Mouse (Mus musculus) liver, embryonic 15.5 days (tissue): ENCODE data around the gene Ppp1r37. TPM values are rescaled to one million over a fixed set of nuclear protein-coding genes. Genes with fewer than 3 reads are reported as not detected.

ENCODE experiments used
- ATAC-seq: fragments of 200-750 bp; cut with Nextera tagmentation; 2 replicates; pipeline ENCODE4 v1.8.0; 2017; ENCODE audit warnings: moderate number of reproducible peaks, mild to moderate bottlenecking, moderate library complexity; ENCODE audit not compliant: insufficient read depth
- H3K27ac ChIP-seq: fragments of 300-500 bp; sonication (generic); replicated peaks from 2 replicates; pipeline ENCODE4 v1.5.1; 2015; ENCODE audit warnings: mild to moderate bottlenecking, inconsistent platforms
- H3K27me3 ChIP-seq: fragments of 300-500 bp; sonication (generic); 2 replicates; pipeline ENCODE4 v1.6.1; 2015; ENCODE audit warnings: mild to moderate bottlenecking, inconsistent platforms
- H3K36me3 ChIP-seq: fragments of 300-500 bp; sonication (generic); replicated peaks from 2 replicates; pipeline ENCODE4 v1.6.1; 2015; ENCODE audit warnings: moderate library complexity, mild to moderate bottlenecking, inconsistent platforms
- H3K4me1 ChIP-seq: fragments of 300-500 bp; sonication (generic); replicated peaks from 2 replicates; pipeline ENCODE4 v1.6.1; 2015; ENCODE audit warnings: inconsistent platforms
- H3K4me2 ChIP-seq: fragments of 300-500 bp; sonication (generic); 2 replicates; pipeline ENCODE4 v1.6.1; 2015; ENCODE audit warnings: moderate library complexity, mild to moderate bottlenecking, inconsistent platforms
- H3K4me3 ChIP-seq: fragments of 300-500 bp; sonication (generic); replicated peaks from 2 replicates; pipeline ENCODE4 v1.5.1; 2015; ENCODE audit warnings: mild to moderate bottlenecking, inconsistent platforms
- H3K9ac ChIP-seq: fragments of 300-500 bp; sonication (generic); 2 replicates; pipeline ENCODE4 v1.6.1; 2015; ENCODE audit warnings: moderate library complexity, mild to moderate bottlenecking, inconsistent platforms
- H3K9me3 ChIP-seq: fragments of 300-500 bp; sonication (generic); replicated peaks from 2 replicates; pipeline ENCODE4 v1.6.1; 2016; ENCODE audit warnings: inconsistent platforms
- WGBS: fragments of 180-500 bp; shearing (Covaris S2); methylation state at CpG from one replicate; pipeline ENCODE4 v1.1.7; 2015; ENCODE audit warnings: mixed read lengths; ENCODE audit not compliant: insufficient replicate concordance; 5-methylcytosine and 5-hydroxymethylcytosine counted together
- polyA plus RNA-seq: library from polyadenylated mRNA; unstranded; fragments of >200 nt; fragmentation: Nextera tagmentation; extraction: Ambion mirVana; gene quantifications from 2 replicates; pipeline ENCODE4 v1.2.1, GENCODE M21; 2015

The Ppp1r37 gene
- polyA plus RNA-seq, 1 experiment from 2014 or later = 10.2 TPM

DNA sequence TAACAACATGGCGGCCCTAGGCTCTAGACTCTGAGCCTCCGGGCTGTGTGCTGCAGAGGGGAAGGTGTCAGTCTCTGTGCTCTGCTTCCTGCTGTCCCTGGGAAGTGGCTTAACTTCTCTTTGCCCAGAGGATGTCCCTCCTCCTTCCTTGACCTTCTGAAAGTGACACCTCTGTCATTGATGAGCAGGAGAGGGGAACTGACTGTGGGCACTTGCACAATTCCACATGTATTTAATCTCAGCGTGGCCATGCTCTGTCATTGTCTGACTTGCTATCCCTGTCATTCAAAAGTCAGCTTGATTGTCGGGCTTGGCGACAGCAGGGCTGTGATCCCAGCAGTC is 66.7 kb downstream of the Ppp1r37 start:
- peak; percentile 14; the same call in 1 of the 2 replicates for ATAC-seq
- H3K4me3 ChIP-seq = no peak overlapping the region
- 56% methylated on average over 5 of the region's 5 CpGs for WGBS
- H3K4me1 ChIP-seq = peaks cover 31% of the 10 kb centered on the region
- H3K36me3 ChIP-seq = no peaks in the 10 kb centered on the region
- no peak overlapping the region for H3K9ac ChIP-seq
- peaks cover 12% of the 10 kb centered on the region; the same call in 1 of the 2 replicates for H3K27me3 ChIP-seq
- no peaks in the 10 kb centered on the region for H3K9me3 ChIP-seq
- H3K27ac ChIP-seq = no peak overlapping the region
- no peak overlapping the region for H3K4me2 ChIP-seq

DNA sequence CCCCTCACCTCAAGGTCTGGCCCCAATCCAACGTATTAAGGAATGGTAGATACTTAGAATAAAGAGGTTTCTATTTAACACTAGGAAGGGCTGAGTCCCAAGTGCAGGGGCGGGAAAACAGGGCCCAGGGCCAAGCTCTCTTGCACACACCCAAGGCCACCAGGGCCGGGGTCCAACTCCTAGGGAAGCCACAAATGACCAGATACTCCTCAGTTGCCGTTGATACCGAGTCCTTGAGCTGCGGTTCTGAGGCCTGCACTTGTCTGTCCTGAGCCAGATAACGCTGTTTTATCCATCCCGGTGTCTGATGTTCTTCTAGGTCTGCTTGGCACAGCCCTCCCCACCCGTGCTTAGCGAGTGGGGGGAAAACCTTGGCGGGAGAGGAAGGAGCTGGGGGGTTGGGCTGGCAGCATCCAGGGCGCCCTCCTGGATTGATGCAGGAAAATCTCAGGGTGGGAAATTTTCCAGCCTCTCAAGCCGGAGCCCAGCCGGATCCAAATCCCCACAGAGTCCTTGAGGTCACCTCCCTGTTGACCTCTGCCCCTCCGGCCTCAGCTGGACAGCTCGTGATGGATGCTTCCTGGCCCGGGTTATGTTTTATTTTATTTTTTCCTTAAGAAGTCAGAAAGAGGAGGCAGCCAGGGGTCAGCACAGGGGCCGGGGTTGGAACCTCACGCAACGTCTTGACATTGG is 67.2 kb downstream of the Ppp1r37 start:
- Histone ChIP-seq H3K4me2 (no peak overlapping the region), H3K9ac (no peak overlapping the region), H3K27me3 (peaks cover 12% of the 10 kb centered on the region; the same call in 1 of the 2 replicates), H3K27ac (no peak overlapping the region), H3K9me3 (no peaks in the 10 kb centered on the region), H3K4me3 (no peak overlapping the region), H3K4me1 (peaks cover 31% of the 10 kb centered on the region), H3K36me3 (no peaks in the 10 kb centered on the region)
- ATAC-seq = peak; percentile 36; the same call in 1 of the 2 replicates
- 59% methylated on average over 20 of the region's 20 CpGs for WGBS

DNA sequence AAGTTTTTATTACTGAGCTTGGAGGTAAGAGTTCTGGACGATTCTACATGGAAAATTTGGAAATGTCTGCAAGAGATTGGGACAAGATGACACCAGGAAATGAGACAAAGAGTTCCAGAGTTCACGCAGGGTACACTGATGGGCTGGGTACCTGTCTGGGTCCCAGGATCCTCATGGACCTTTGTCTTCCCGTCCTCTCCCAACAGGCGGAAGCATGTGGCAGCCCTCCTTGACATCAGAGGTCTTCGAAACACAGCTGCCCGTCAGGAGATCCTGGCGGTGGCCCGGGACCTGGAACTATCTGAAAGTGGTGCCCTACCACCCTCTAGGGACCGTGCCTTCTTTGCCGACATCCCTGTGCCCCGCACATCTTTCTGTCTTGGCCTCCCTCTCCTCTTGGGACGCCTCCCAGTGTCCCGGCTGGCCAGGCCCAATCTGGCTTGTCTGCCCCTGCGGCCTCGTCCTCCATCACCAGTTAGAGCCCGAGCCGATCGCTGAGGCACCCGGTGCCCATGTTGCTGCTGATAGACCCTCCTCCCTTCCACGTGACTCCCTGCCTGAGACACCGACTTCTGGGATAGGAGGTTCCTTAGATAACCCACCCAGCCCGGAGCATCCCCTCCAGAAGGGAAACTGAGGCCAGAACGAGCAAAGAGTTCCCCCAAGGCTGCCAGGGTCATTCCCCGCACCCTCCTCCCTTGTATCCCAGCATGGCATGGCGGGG is 68.0 kb downstream of the Ppp1r37 start:
- ATAC-seq = no peak
- Histone ChIP-seq H3K4me1 (peaks cover 26% of the 10 kb centered on the region), H3K9ac (no peak overlapping the region), H3K9me3 (no peaks in the 10 kb centered on the region), H3K27ac (no peak overlapping the region), H3K4me2 (no peak overlapping the region), H3K27me3 (peaks cover 13% of the 10 kb centered on the region), H3K4me3 (no peak overlapping the region), H3K36me3 (no peaks in the 10 kb centered on the region)
- 75% methylated on average over 25 of the region's 25 CpGs for WGBS

DNA sequence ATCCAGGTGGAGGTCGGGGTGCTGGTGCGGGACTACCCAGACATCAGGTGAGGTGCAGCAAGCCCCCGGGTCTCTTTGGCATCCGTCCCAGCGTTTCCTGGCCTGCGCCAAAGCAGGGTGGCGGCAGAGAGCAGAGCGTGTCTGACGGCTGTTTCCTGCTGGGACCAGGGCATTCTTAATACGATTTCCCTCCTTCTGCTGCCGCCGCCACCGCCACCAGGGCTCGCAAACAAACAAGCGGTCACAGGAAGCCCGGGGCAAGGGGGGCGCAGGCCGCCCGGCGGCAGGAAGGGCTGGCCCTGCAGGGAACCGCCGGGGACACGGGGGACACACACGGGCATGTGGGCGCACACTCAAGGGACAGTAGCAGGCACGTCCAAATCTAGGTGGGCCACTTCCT is 71.1 kb downstream of the Ppp1r37 start:
- no peaks in the 10 kb centered on the region for H3K9me3 ChIP-seq
- WGBS = 20% methylated on average over 26 of the region's 26 CpGs
- no peak overlapping the region for H3K27ac ChIP-seq
- no peak for ATAC-seq
- H3K4me3 ChIP-seq = no peak overlapping the region
- no peak overlapping the region for H3K9ac ChIP-seq
- H3K4me1 ChIP-seq = peaks cover 20% of the 10 kb centered on the region
- H3K27me3 ChIP-seq = peaks cover 31% of the 10 kb centered on the region
- no peaks in the 10 kb centered on the region for H3K36me3 ChIP-seq
- peak overlapping the region; percentile 23; the same call in 1 of the 2 replicates for H3K4me2 ChIP-seq

DNA sequence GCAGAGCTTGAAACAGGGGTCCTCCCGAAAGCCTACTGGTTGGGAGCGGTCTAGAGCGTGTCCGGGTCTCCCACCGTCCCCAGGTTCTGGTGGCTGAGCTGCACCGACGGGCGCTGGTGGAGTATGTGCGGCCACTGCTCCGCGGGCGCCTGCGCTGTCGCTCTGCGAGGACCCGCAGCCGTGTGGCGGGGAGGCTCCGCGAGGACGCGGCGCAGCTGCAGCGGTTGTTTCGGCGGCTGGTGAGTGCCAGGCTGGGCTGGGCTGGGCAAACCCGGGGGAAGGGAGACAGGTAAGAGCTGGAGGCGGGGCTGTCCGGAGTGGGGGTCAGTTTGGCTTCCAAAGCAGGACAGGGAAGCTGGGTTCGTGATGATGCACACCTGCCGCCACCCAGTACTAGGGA is 73.4 kb downstream of the Ppp1r37 start:
- no peak overlapping the region for H3K4me3 ChIP-seq
- H3K4me2 ChIP-seq = no peak overlapping the region
- H3K27ac ChIP-seq = no peak overlapping the region
- 0 out of 2 replicates have a peak, but pooled peaks cover 6% of the 10 kb centered on the region for H3K4me1 ChIP-seq
- H3K9me3 ChIP-seq = no peaks in the 10 kb centered on the region
- 71% methylated on average over 31 of the region's 31 CpGs for WGBS
- H3K27me3 ChIP-seq = peaks cover 31% of the 10 kb centered on the region
- no peaks in the 10 kb centered on the region for H3K36me3 ChIP-seq
- no peak for ATAC-seq
- no peak overlapping the region for H3K9ac ChIP-seq

DNA sequence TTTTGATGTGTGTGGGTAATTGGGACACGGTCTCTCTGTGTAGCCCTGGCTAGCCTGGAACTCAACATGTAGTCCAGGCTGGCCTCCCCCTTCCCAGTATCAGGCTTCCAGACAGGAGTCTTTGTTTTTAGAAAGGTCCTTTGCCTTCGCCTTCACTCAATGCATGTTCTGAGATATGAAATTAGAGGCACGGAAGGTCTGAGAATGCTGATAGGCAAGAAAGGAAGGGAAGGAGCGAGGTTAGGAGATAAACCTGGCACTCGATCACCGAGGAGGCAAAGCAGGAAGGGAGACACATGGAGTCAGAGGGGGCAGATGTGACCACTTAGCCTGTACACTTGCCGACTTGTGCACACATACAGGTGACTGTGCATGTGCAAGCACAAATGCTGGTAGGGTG is 76.3 kb downstream of the Ppp1r37 start:
- H3K4me2 ChIP-seq = no peak overlapping the region
- H3K9me3 ChIP-seq = no peaks in the 10 kb centered on the region
- 36% methylated on average over 7 of the region's 7 CpGs for WGBS
- no peaks in the 10 kb centered on the region for H3K36me3 ChIP-seq
- H3K27me3 ChIP-seq = peaks cover 23% of the 10 kb centered on the region
- 0 out of 2 replicates have a peak, but pooled peaks cover under 1% of the 10 kb centered on the region for H3K4me1 ChIP-seq
- no peak overlapping the region for H3K9ac ChIP-seq
- ATAC-seq = no peak
- no peak overlapping the region for H3K4me3 ChIP-seq
- no peak overlapping the region for H3K27ac ChIP-seq

DNA sequence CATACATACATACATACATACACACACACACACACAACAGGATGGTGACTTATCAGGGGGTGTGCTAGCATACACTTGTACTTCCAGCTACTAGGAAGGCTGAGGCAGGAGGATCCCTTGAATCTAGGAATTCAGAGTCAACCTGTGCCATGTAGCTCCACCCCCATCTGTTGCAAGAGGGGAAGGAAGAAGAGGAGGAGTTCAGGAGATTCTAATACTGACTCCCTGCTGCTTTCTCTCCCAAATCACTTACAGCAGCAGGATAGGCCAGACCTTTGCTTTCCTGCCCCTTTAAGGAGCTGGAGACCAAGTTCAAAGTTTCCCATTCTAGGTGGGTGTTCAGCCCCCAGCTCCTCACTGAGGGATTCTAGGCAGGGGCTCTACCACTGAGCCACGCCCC is 77.4 kb downstream of the Ppp1r37 start:
- Histone ChIP-seq H3K27me3 (peaks cover 19% of the 10 kb centered on the region), H3K4me1 (no peaks in the 10 kb centered on the region), H3K9ac (no peak overlapping the region), H3K4me3 (no peak overlapping the region), H3K4me2 (no peak overlapping the region), H3K27ac (no peak overlapping the region), H3K9me3 (no peaks in the 10 kb centered on the region), H3K36me3 (no peaks in the 10 kb centered on the region)
- no peak for ATAC-seq
- 78% methylated on average over 1 of the region's 1 CpGs for WGBS

DNA sequence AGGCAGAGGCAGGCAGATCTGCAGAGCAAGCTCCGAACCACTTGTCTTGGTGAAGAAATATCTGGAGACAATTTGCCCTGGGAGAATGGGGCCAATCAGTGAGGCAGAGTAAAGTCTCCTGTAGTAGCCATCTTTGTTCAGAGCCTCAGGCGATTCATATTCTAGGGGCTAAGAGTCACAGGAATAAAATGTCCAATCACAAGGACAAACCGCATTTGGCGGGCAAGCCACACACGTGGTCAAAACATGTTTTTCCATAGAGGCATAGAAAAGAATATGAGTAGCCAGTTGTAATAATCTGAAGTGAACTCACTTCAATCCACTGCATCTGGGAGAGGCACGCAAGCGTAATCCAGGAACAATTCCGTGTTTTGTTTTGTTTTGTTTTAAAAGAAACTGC is 79.6 kb downstream of the Ppp1r37 start:
- no peaks in the 10 kb centered on the region for H3K36me3 ChIP-seq

More for the DNA sequence above, 79.6 kb downstream of the Ppp1r37 start:
- Histone ChIP-seq H3K27ac (no peak overlapping the region), H3K4me3 (no peak overlapping the region), H3K4me2 (no peak overlapping the region), H3K4me1 (no peaks in the 10 kb centered on the region), H3K9me3 (no peaks in the 10 kb centered on the region), H3K9ac (no peak overlapping the region), H3K27me3 (0 out of 2 replicates have a peak, but pooled peaks cover 2% of the 10 kb centered on the region)
- ATAC-seq = no peak
- 73% methylated on average over 8 of the region's 8 CpGs for WGBS

Other genes starting within 250 kb of the Ppp1r37 start
- 14.0 and 14.5 TPM in 2 replicates for gene Ercc1, start 218.3 kb downstream of the Ppp1r37 start, polyA plus RNA-seq
- gene Cd3eap, start 203.6 kb downstream of the Ppp1r37 start, polyA plus RNA-seq = 7.9 and 8.1 TPM in 2 replicates
- gene Ppp1r13l, start 203.3 kb downstream of the Ppp1r37 start, polyA plus RNA-seq = 0.94 and 1.5 TPM in 2 replicates
- gene Ercc2, start 181.1 kb downstream of the Ppp1r37 start, polyA plus RNA-seq = 6.2 and 7.5 TPM in 2 replicates
- gene Klc3, start 159.0 kb downstream of the Ppp1r37 start, polyA plus RNA-seq = 0.46 and 0.84 TPM in 2 replicates
- 32.2 and 49.9 TPM in 2 replicates for gene Ckm, start 158.3 kb downstream of the Ppp1r37 start, polyA plus RNA-seq
- gene Mark4, start 104.3 kb downstream of the Ppp1r37 start, polyA plus RNA-seq = 1.2 and 1.6 TPM in 2 replicates
- gene Exoc3l2, start 99.7 kb downstream of the Ppp1r37 start, polyA plus RNA-seq = 0.85 and 1.2 TPM in 2 replicates
- gene Bloc1s3, start 54.7 kb downstream of the Ppp1r37 start, polyA plus RNA-seq = 0.79 and 1.1 TPM in 2 replicates
- 41.2 and 42.0 TPM in 2 replicates for gene Trappc6a, start 54.7 kb downstream of the Ppp1r37 start, polyA plus RNA-seq
- gene Nkpd1, start 45.2 kb downstream of the Ppp1r37 start, polyA plus RNA-seq = not detected in 2 replicates
- gene Zfp296, start 14.2 kb upstream of the Ppp1r37 start, polyA plus RNA-seq = 0.60 and 0.81 TPM in 2 replicates
- gene Gemin7, start 14.5 kb upstream of the Ppp1r37 start, polyA plus RNA-seq = 79.6 and 90.9 TPM in 2 replicates
- gene Clasrp, start 41.4 kb upstream of the Ppp1r37 start, polyA plus RNA-seq = 12.2 and 13.4 TPM in 2 replicates
- gene Relb, start 66.4 kb upstream of the Ppp1r37 start, polyA plus RNA-seq = 1.7 TPM in 2 replicates
- gene Clptm1, start 102.0 kb upstream of the Ppp1r37 start, polyA plus RNA-seq = 48.3 and 48.8 TPM in 2 replicates
- gene Apoc2, start 114.9 kb upstream of the Ppp1r37 start, polyA plus RNA-seq = 1,160 and 1,332 TPM in 2 replicates
- 22.2 and 29.1 TPM in 2 replicates for gene Gm44805, start 118.3 kb upstream of the Ppp1r37 start, polyA plus RNA-seq
- 273 and 372 TPM in 2 replicates for gene Apoc4, start 118.4 kb upstream of the Ppp1r37 start, polyA plus RNA-seq
- 609 and 611 TPM in 2 replicates for gene Apoc1, start 129.6 kb upstream of the Ppp1r37 start, polyA plus RNA-seq
- gene Apoe, start 136.1 kb upstream of the Ppp1r37 start, polyA plus RNA-seq = 2,704 and 3,478 TPM in 2 replicates
- gene Tomm40, start 152.4 kb upstream of the Ppp1r37 start, polyA plus RNA-seq = 87.2 and 91.8 TPM in 2 replicates
- gene Nectin2, start 187.4 kb upstream of the Ppp1r37 start, polyA plus RNA-seq = 15.2 and 19.5 TPM in 2 replicates
- gene Bcam, start 207.9 kb upstream of the Ppp1r37 start, polyA plus RNA-seq = 10.3 and 11.3 TPM in 2 replicates
- 3.5 and 3.8 TPM in 2 replicates for gene Cblc, start 233.7 kb upstream of the Ppp1r37 start, polyA plus RNA-seq